ENCODE assay signal across 38 mouse cellular contexts in genomic region chr11:67120697-67121294, GRCm38 (mm10). TPM values are rescaled to one million over a fixed set of nuclear protein-coding genes. Genes with fewer than 3 reads are reported as not detected.
DNase-seq lines count a peak whose midpoint lies in the region; ATAC-seq lines count a peak whose summit lies in the region.
"Had no signal": no experiment of that assay in that cellular context is flagged by ENCODE, and none has a peak within 500 bp of the region (broad histone marks: within the 10 kb centered on the region; RNA-seq: fewer than 3 reads in every experiment).

No protein-coding gene starts in this region.

- no peak overlapping the region for H3K9ac ChIP-seq in limb, embryonic 12.5 days (replicated peaks)
- H3K9ac ChIP-seq: intestine, embryonic 15.5 days; liver, embryonic 15.5 days; lung, embryonic 14.5 days; neural tube, embryonic 12.5 days had no signal

- intact Hi-C loops in gastrocnemius, postnatal 14 days (cut with DNase I; ENCODE audit: low total_unique reads), result no loop called here

- H3K36me3 ChIP-seq in limb, embryonic 12.5 days, result no peaks in the 10 kb centered on the region
- no peaks in the 10 kb centered on the region for H3K36me3 ChIP-seq in limb, embryonic 10.5 days
- H3K36me3 ChIP-seq: intestine, embryonic 15.5 days; liver, embryonic 15.5 days; neural tube, embryonic 12.5 days had no signal

- DNase-seq in adrenal gland, postnatal 10 days, result peak; percentile 27
- no peak for DNase-seq in adrenal gland, adult 18-20 months (ENCODE audit: low spot score in 2 of 2)
- DNase-seq in limb, embryonic 10.5 days (ENCODE audit: low spot score), result no peak
- DNase-seq in gastrocnemius, postnatal 14 days, result peak; percentile 83
- DNase-seq in spleen, postnatal 14 days (ENCODE audit: low spot score in 2 of 2), result no peak
- no peak for DNase-seq in frontal cortex, adult 2 months (ENCODE audit: extremely low spot score in 1 of 2, low spot score in 1 of 2)
- DNase-seq: adrenal gland, postnatal 25 days; cerebellum, adult 18-20 months; cerebellum, postnatal 14 days; heart, postnatal 14 days; kidney, adult 8-10 months; kidney, postnatal 4 days; layer of hippocampus, postnatal 36 days; left cerebral cortex, postnatal 4 days; lung, embryonic 14.5 days; lung, postnatal 14 days; right cerebral cortex, adult 18-20 months; thymus, postnatal 14 days had no signal

- H3K4me1 ChIP-seq in limb, embryonic 12.5 days (replicated peaks), result peaks cover 9% of the 10 kb centered on the region; the same call in 1 of the 2 replicates
- H3K4me1 ChIP-seq in limb, embryonic 10.5 days, result peaks cover 4% of the 10 kb centered on the region; the same call in 1 of the 2 replicates
- H3K4me1 ChIP-seq: intestine, embryonic 15.5 days; liver, embryonic 15.5 days had no signal

- WGBS in limb, embryonic 12.5 days, result 48% methylated on average over 12 of the region's 12 CpGs
- WGBS in limb, embryonic 10.5 days, result 56% methylated on average over 12 of the region's 12 CpGs

- H3K27me3 ChIP-seq in limb, embryonic 12.5 days, result no peaks in the 10 kb centered on the region
- H3K27me3 ChIP-seq in limb, embryonic 10.5 days (ENCODE audit: low read depth, poor library complexity, severe bottlenecking), result no peaks in the 10 kb centered on the region
- H3K27me3 ChIP-seq: CH12.LX; intestine, embryonic 15.5 days; liver, embryonic 15.5 days; neural tube, embryonic 12.5 days had no signal

- no peak overlapping the region for H3K4me2 ChIP-seq in limb, embryonic 12.5 days
- H3K4me2 ChIP-seq: intestine, embryonic 15.5 days; liver, embryonic 15.5 days; lung, embryonic 14.5 days; neural tube, embryonic 12.5 days had no signal

- 0 out of 2 replicates have a peak overlapping the region, but pooled peaks have one; percentile 12 for H3K27ac ChIP-seq in limb, embryonic 12.5 days
- no peak overlapping the region for H3K27ac ChIP-seq in limb, embryonic 10.5 days
- H3K27ac ChIP-seq: hindbrain, postnatal 0 days; intestine, embryonic 15.5 days; kidney, postnatal 0 days; liver, embryonic 15.5 days; neural tube, embryonic 12.5 days had no signal

- ATAC-seq in limb, embryonic 12.5 days (ENCODE audit: insufficient number of reproducible peaks, insufficient read depth, low FRiP score, low TSS enrichment, low read depth), result no peak
- ATAC-seq: activated CD4-positive, CD25-positive, alpha-beta regulatory T cell, adult 4 months; forebrain, embryonic 14.5 days; hindbrain, postnatal 0 days; intestine, embryonic 15.5 days; midbrain, embryonic 16.5 days had no signal

- H3K4me3 ChIP-seq in limb, embryonic 12.5 days (replicated peaks), result no peak overlapping the region
- no peak overlapping the region for H3K4me3 ChIP-seq in limb, embryonic 10.5 days
- H3K4me3 ChIP-seq: intestine, embryonic 15.5 days; liver, embryonic 15.5 days; myocyte; neural tube, embryonic 12.5 days had no signal

- H3K9me3 ChIP-seq in limb, embryonic 12.5 days, result no peaks in the 10 kb centered on the region
- no peaks in the 10 kb centered on the region for H3K9me3 ChIP-seq in limb, embryonic 10.5 days (replicated peaks)
- H3K9me3 ChIP-seq: intestine, embryonic 15.5 days; liver, embryonic 15.5 days; neural tube, embryonic 12.5 days had no signal

RNA-seq across cellular contexts. Expression of gene Myh3, which starts 42.7 kb away (rescaled TPM):
- 1 to 10 TPM; 2.6 to 3.5 TPM for total RNA-seq in adrenal gland, postnatal 10 days (2021)
- under 1 TPM; 0.06 to 0.07 TPM for total RNA-seq in adrenal gland, adult 18-20 months (2021)
- 46.9 and 54.7 TPM in 2 replicates for polyA plus RNA-seq in limb, embryonic 12.5 days (2016; fragmentation: Nextera tagmentation; extraction: Ambion mirVana)
- 0.24 and 0.78 TPM in 2 replicates for polyA plus RNA-seq in limb, embryonic 10.5 days (2016; fragmentation: Nextera tagmentation; extraction: Ambion mirVana)
- total RNA-seq in gastrocnemius, postnatal 14 days (2021), result 10 to 100 TPM; 33.8 to 49.2 TPM
- polyA plus RNA-seq in frontal cortex, adult 2 months (2012; rRNA removed), result 0.84 and 0.92 TPM in 2 replicates
- total RNA-seq: adrenal gland, postnatal 25 days; heart, postnatal 14 days; liver, adult 2 months had no signal
- polyA plus RNA-seq: liver, adult 2 months; urinary bladder, adult 2 months had no signal

RNA-seq across cellular contexts. Expression of gene Myh2, which starts 50.0 kb away (rescaled TPM):
- 100 to 1,000 TPM in 1 of 2 experiments, 10 to 100 TPM in 1; 42.9 to 267 TPM for total RNA-seq in adrenal gland, postnatal 10 days (2021)
- 1 to 10 TPM in 1 of 2 experiments, not detected in 1; 5.2 TPM for total RNA-seq in adrenal gland, adult 18-20 months (2021)
- polyA plus RNA-seq in limb, embryonic 12.5 days (2016; fragmentation: Nextera tagmentation; extraction: Ambion mirVana), result 0.09 and 0.14 TPM in 2 replicates
- polyA plus RNA-seq in limb, embryonic 10.5 days (2016; fragmentation: Nextera tagmentation; extraction: Ambion mirVana), result not detected in 2 replicates
- total RNA-seq in gastrocnemius, postnatal 14 days (2021), result 1,000 to 10,000 TPM; 1,817 to 1,833 TPM
- 0.19 and 0.38 TPM in 2 replicates for polyA plus RNA-seq in frontal cortex, adult 2 months (2012; rRNA removed)
- total RNA-seq: adrenal gland, postnatal 25 days; ES-E14; heart, postnatal 14 days had no signal
- polyA plus RNA-seq: activated CD4-positive, CD25-positive, alpha-beta regulatory T cell, adult 4 months; C2C12; embryonic facial prominence, embryonic 11.5 days; heart, embryonic 14.5 days; hindbrain, embryonic 11.5 days; intestine, embryonic 15.5 days; kidney, postnatal 0 days; liver, adult 2 months; lung, embryonic 14.5 days; stomach, embryonic 14.5 days; testis, adult 2 months had no signal

Comparison
In these comparisons a context has a peak if more than half of its experiments do, and no peak if none do; other contexts are left out.
1. DNase-seq: peak in adrenal gland, postnatal 10 days (single experiment) and gastrocnemius, postnatal 14 days (single experiment); none in adrenal gland, adult 18-20 months (0 of 2), limb, embryonic 10.5 days (single experiment), spleen, postnatal 14 days (0 of 2) and frontal cortex, adult 2 months (0 of 2).
2. RNA of gene Myh2, which starts 50.0 kb away (total RNA-seq): 1,817 to 1,833 TPM in gastrocnemius, postnatal 14 days and 42.9 to 267 TPM in adrenal gland, postnatal 10 days; 5.2 TPM in adrenal gland, adult 18-20 months; every median in the first group is over 4 times any median in the second.
3. RNA of gene Myh3, which starts 42.7 kb away (total RNA-seq): 33.8 to 49.2 TPM in gastrocnemius, postnatal 14 days; 2.6 to 3.5 TPM in adrenal gland, postnatal 10 days and 0.06 to 0.07 TPM in adrenal gland, adult 18-20 months; every median in the first group is over 4 times any median in the second.